Mouse (Mus musculus): ENCODE results near the gene Smim23. TPM values are rescaled to one million over a fixed set of nuclear protein-coding genes. Genes with fewer than 3 reads are reported as not detected.

The Smim23 gene
- polyA plus RNA-seq, 1 experiment, result not detected

- H3K36me3 ChIP-seq (replicated peaks; ENCODE audit: low read length), result no peaks in the 10 kb centered on the region
- H3K4me1 ChIP-seq, result no peaks in the 10 kb centered on the region
- H3K27me3 ChIP-seq (replicated peaks), result peaks cover 3% of the 10 kb centered on the region
- no peak overlapping the region for H3K4me3 ChIP-seq (replicated peaks)
- TF ChIP-seq FLI1 (IDR thresholded peaks at IDR 0.05; ENCODE audit: low read length) (no peak), GATA1 (IDR thresholded peaks at IDR 0.05; ENCODE audit: borderline replicate concordance, low read length) (no peak)
- H3K9me3 ChIP-seq, result 0 out of 2 replicates have a peak, but pooled peaks cover 2% of the 10 kb centered on the region
Measured at GRCm38 (mm10) chr11:32814286-32814685, 10.1 kb downstream of the Smim23 start.

DNA sequence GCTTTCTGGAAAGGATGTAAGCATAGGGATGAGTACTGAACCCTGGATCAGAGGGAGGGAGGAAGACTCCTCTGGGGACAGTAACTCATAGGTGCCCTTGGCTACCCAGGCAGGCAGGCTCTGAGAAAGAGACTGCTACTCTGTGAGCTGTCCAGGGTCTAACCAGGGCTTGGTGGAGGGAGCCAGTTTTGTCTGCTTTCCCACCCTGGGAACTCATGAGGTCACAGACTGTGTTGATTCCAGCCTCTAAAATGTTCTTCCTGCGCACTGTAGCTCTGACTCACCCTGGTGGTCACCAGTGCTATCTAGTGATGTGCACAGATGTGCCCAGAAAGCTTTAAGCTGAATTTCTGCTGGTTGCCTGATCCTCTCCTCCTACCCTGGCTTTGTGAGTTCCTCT, 15.3 kb downstream of the Smim23 start:
- no peaks in the 10 kb centered on the region for H3K9me3 ChIP-seq
- H3K4me1 ChIP-seq, result no peaks in the 10 kb centered on the region
- peaks cover 4% of the 10 kb centered on the region for H3K27me3 ChIP-seq (replicated peaks)
- TF ChIP-seq FLI1 (IDR thresholded peaks at IDR 0.05; ENCODE audit: low read length) (no peak), GATA1 (IDR thresholded peaks at IDR 0.05; ENCODE audit: borderline replicate concordance, low read length) (no peak)
- no peak overlapping the region for H3K4me3 ChIP-seq (replicated peaks)
- H3K36me3 ChIP-seq (replicated peaks; ENCODE audit: low read length), result no peaks in the 10 kb centered on the region

DNA sequence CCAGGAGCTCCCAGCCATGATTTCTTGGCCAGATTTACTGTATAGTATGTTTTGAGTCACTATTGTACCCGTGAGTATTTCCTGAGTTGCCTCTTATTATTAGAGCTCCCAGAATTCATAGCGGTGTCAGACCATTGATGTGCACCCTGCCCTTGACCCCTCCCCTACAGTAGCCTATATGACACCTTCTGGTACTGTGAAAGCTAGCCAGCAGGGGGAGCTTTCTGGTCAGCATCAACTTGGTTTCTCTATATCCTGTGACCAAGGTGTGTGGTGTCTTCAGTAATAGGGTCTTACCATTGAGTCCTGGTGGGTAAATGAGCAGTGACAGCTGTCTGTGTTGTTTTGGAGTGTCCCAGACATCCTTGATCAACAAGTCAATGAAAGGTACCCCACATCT, 18.4 kb downstream of the Smim23 start:
- TF ChIP-seq GATA1 (IDR thresholded peaks at IDR 0.05; ENCODE audit: borderline replicate concordance, low read length) (no peak), FLI1 (IDR thresholded peaks at IDR 0.05; ENCODE audit: low read length) (no peak)
- Histone ChIP-seq H3K27me3 (replicated peaks) (peaks cover 8% of the 10 kb centered on the region), H3K4me1 (no peaks in the 10 kb centered on the region), H3K36me3 (replicated peaks; ENCODE audit: low read length) (no peaks in the 10 kb centered on the region), H3K9me3 (no peaks in the 10 kb centered on the region), H3K4me3 (replicated peaks) (no peak overlapping the region)

- Histone ChIP-seq H3K36me3 (replicated peaks; ENCODE audit: low read length) (no peaks in the 10 kb centered on the region), H3K4me1 (no peaks in the 10 kb centered on the region), H3K9me3 (no peaks in the 10 kb centered on the region), H3K27me3 (replicated peaks) (peaks cover 3% of the 10 kb centered on the region), H3K4me3 (replicated peaks) (no peak overlapping the region)
- TF ChIP-seq GATA1 (IDR thresholded peaks at IDR 0.05; ENCODE audit: borderline replicate concordance, low read length), result no peak
- TF ChIP-seq FLI1 (IDR thresholded peaks at IDR 0.05; ENCODE audit: low read length), result no peak
Measured at GRCm38 (mm10) chr11:32803658-32804057, 20.7 kb downstream of the Smim23 start.

- Histone ChIP-seq H3K4me3 (replicated peaks) (no peak overlapping the region), H3K9me3 (no peaks in the 10 kb centered on the region), H3K36me3 (replicated peaks; ENCODE audit: low read length) (no peaks in the 10 kb centered on the region), H3K4me1 (no peaks in the 10 kb centered on the region), H3K27me3 (replicated peaks) (peaks cover 3% of the 10 kb centered on the region)
- no peak for TF ChIP-seq GATA1 (IDR thresholded peaks at IDR 0.05; ENCODE audit: borderline replicate concordance, low read length)
- no peak for TF ChIP-seq FLI1 (IDR thresholded peaks at IDR 0.05; ENCODE audit: low read length)
Measured at GRCm38 (mm10) chr11:32801715-32802114, 22.7 kb downstream of the Smim23 start.

DNA sequence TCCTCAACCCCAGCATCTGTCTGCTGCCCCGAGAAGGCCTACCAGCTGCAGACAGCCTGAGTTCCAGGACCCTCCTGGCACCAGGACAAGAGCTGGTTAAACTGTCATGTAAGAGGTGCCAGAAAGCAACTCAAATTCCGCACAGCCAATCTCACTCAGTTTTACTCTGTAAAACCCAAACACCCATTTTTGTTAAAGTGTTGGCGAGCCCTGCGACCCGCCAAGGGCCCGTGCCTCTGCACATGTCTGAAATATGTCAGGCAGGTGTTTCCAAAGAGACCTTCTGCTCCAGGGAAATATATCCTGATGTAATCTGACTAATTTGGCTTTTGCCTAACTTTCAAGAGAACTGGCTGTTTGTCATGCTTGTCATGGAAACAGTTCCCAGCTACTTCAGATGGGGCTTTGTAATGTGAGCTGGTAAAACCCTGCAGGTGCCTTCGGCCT, 23.5 kb downstream of the Smim23 start:
- no peaks in the 10 kb centered on the region for H3K36me3 ChIP-seq (replicated peaks; ENCODE audit: low read length)
- TF ChIP-seq FLI1 (IDR thresholded peaks at IDR 0.05; ENCODE audit: low read length) (no peak), GATA1 (IDR thresholded peaks at IDR 0.05; ENCODE audit: borderline replicate concordance, low read length) (no peak)
- peaks cover 3% of the 10 kb centered on the region for H3K27me3 ChIP-seq (replicated peaks)
- H3K9me3 ChIP-seq, result no peaks in the 10 kb centered on the region
- no peaks in the 10 kb centered on the region for H3K4me1 ChIP-seq
- no peak overlapping the region for H3K4me3 ChIP-seq (replicated peaks)

DNA sequence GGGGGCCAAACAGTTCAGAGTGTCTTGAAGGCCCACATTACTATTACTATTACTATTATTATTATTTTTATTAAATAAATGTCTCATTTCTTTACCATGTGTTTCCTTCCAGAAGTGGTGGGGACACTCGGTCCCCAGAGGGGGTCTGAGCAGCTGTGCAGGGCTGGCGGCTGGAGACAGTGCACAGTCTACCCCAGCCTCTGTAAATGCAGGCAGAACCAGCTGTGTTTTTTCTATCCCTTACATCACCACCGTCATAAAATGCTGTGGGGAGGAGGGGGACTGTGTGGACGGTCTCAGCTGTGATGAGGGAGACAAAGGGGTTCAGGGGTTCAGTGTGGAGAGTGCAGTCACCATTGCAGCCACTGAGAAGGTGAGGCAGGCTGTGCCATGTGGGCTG, 26.0 kb downstream of the Smim23 start:
- no peaks in the 10 kb centered on the region for H3K36me3 ChIP-seq (replicated peaks; ENCODE audit: low read length)
- H3K9me3 ChIP-seq, result no peaks in the 10 kb centered on the region
- H3K4me3 ChIP-seq (replicated peaks), result no peak overlapping the region
- H3K4me1 ChIP-seq, result no peaks in the 10 kb centered on the region
- no peak for TF ChIP-seq GATA1 (IDR thresholded peaks at IDR 0.05; ENCODE audit: borderline replicate concordance, low read length)
- TF ChIP-seq FLI1 (IDR thresholded peaks at IDR 0.05; ENCODE audit: low read length), result no peak
- peaks cover 6% of the 10 kb centered on the region for H3K27me3 ChIP-seq (replicated peaks)

DNA sequence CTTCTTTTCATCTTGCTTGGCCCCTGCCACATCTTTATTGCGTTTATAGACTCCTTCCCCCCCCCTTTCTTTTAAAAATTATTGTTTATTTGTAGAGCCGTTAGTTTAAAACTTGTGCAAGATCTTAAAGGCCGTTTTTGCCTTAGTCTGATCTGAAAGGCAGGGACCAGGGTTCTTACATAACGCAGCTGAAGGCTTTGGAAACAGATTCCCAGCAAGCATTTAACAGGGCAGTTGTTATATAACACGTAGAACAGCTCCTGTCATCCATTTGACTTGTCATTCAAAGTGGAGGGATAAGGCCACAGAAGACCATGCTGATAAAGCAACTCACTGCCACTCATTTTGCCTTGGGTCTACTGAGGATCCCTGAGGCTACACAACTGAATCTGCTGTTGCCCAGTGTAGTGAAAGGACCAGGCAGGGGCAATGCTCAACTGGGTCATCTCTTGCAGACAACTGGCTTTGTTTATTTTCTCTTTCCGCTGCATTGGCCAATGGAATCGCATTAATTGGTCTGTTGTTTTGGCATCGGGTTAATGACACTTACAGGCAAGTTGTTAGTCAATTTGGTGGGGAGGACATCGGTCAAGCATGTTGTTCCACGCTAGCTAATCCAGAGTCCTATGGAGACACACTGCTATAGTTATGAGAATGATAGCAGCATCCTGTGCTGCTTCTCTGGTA, 29.5 kb downstream of the Smim23 start:
- Histone ChIP-seq H3K27me3 (replicated peaks) (peaks cover 5% of the 10 kb centered on the region), H3K4me3 (replicated peaks) (no peak overlapping the region), H3K4me1 (no peaks in the 10 kb centered on the region), H3K36me3 (replicated peaks; ENCODE audit: low read length) (no peaks in the 10 kb centered on the region), H3K9me3 (peaks cover 3% of the 10 kb centered on the region)
- TF ChIP-seq GATA1 (IDR thresholded peaks at IDR 0.05; ENCODE audit: borderline replicate concordance, low read length), result no peak
- no peak for TF ChIP-seq FLI1 (IDR thresholded peaks at IDR 0.05; ENCODE audit: low read length)

GRCm38 (mm10) chr11:32786201-32786600, 38.2 kb downstream of the Smim23 start:
- TF ChIP-seq FLI1 (IDR thresholded peaks at IDR 0.05; ENCODE audit: low read length) (no peak), GATA1 (IDR thresholded peaks at IDR 0.05; ENCODE audit: borderline replicate concordance, low read length) (no peak)
- no peaks in the 10 kb centered on the region for H3K4me1 ChIP-seq
- H3K27me3 ChIP-seq (replicated peaks), result peaks cover 10% of the 10 kb centered on the region
- no peaks in the 10 kb centered on the region for H3K36me3 ChIP-seq (replicated peaks; ENCODE audit: low read length)
- H3K4me3 ChIP-seq (replicated peaks), result no peak overlapping the region
- H3K9me3 ChIP-seq, result peaks cover 8% of the 10 kb centered on the region

DNA sequence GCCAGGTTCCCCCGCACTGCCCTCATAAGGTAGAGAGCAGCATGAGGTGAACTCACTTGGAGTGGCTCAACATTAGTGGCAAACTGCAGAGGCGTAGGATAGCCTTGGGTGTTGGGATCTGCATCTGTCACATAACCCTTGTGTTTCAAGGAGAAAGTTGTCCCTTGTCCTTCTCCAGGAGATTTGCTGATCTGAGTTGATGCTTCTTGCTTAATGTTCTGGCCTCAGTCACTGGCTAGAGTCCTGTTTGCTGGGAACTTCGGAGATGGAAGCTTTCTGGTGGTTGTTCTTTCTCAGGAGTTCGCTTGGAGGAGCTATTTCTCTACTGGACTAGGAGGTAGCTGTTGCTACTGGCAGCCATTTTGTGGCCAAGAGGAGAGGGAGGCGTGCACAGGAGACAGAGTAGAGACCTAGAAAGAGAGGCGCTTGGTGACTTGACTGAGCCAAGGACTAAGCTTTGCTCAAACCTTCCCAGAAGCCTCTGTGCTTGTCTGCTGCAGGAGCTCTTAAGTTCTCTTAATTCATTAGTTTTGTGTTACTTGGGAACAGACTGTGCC, 38.7 kb downstream of the Smim23 start:
- H3K9me3 ChIP-seq, result peaks cover 7% of the 10 kb centered on the region
- H3K4me1 ChIP-seq, result no peaks in the 10 kb centered on the region
- no peaks in the 10 kb centered on the region for H3K36me3 ChIP-seq (replicated peaks; ENCODE audit: low read length)
- peaks cover 11% of the 10 kb centered on the region for H3K27me3 ChIP-seq (replicated peaks)
- TF ChIP-seq FLI1 (IDR thresholded peaks at IDR 0.05; ENCODE audit: low read length), result no peak
- TF ChIP-seq GATA1 (IDR thresholded peaks at IDR 0.05; ENCODE audit: borderline replicate concordance, low read length), result no peak
- no peak overlapping the region for H3K4me3 ChIP-seq (replicated peaks)

All from megakaryocyte, embryonic 14.5 days (primary cell).